Mouse (Mus musculus) spleen, adult 2 months (tissue): ENCODE measurements at regions not wholly inside any gene's neighbourhood (a gene's known extent, or its start where the extent isn't known, plus 50 kb on each side); places are given as distances from the start of the nearest gene placed in this dataset.

ENCODE experiments used
- DNase-seq, 2 experiments: peaks; one replicate each; pipeline versions ENCODE4 v3.0.0 to v3.0.0-alpha.2; 2012 to 2021; ENCODE audit warnings: low spot score in 2 of 2, low read depth in 1 of 2
- H3K27ac ChIP-seq: fragments of 200-500 bp; 2 replicates; pipeline ENCODE4 v1.5.1; 2012; ENCODE audit warnings: low read length, inconsistent platforms; ENCODE audit not compliant: insufficient read depth
- H3K27me3 ChIP-seq: fragments of 200-500 bp; 2 replicates; pipeline ENCODE4 v1.6.1; 2012; ENCODE audit warnings: mild to moderate bottlenecking, moderate library complexity, low read length, inconsistent platforms; ENCODE audit not compliant: control insufficient read depth, insufficient read depth
- H3K36me3 ChIP-seq: fragments of 200-500 bp; 2 replicates; pipeline ENCODE4 v1.6.1; 2012; ENCODE audit warnings: mild to moderate bottlenecking, low read length, inconsistent platforms; ENCODE audit not compliant: control insufficient read depth, insufficient read depth
- H3K4me1 ChIP-seq: fragments of 200-500 bp; 2 replicates; pipeline ENCODE4 v1.6.1; 2011; ENCODE audit warnings: inconsistent platforms; ENCODE audit not compliant: control insufficient read depth, insufficient read depth, insufficient read length
- H3K4me3 ChIP-seq: fragments of 200-500 bp; 2 replicates; pipeline ENCODE4 v1.5.1; 2011; ENCODE audit warnings: mild to moderate bottlenecking, inconsistent platforms; ENCODE audit not compliant: insufficient read depth, insufficient read length; ENCODE audit errors: extremely low read depth
- CTCF ChIP-seq: fragments of 200-500 bp; IDR thresholded peaks from 2 replicates; pipeline ENCODE4 v1.5.1; 2011; ENCODE audit warnings: mild to moderate bottlenecking, inconsistent platforms; ENCODE audit not compliant: insufficient read depth, insufficient read length, insufficient replicate concordance; ENCODE audit errors: extremely low read depth
- POLR2A ChIP-seq: fragments of 200-500 bp; IDR thresholded peaks from 2 replicates; pipeline ENCODE4 v1.6.1; 2011; ENCODE audit warnings: low read depth, low read length, inconsistent platforms
- WGBS: fragments of 180-500 bp; shearing (Covaris S2); methylation state at CpG from one replicate; pipeline ENCODE4 v1.1.7; 2018; 5-methylcytosine and 5-hydroxymethylcytosine counted together

- TF ChIP-seq CTCF (no peak), POLR2A (no peak)
- no peaks in the 10 kb centered on the region for H3K4me1 ChIP-seq
- no peak overlapping the region for H3K4me3 ChIP-seq
- WGBS, result 29% methylated on average over 6 of the region's 6 CpGs
- DNase-seq, result no peak
- H3K27ac ChIP-seq, result no peak overlapping the region
- H3K36me3 ChIP-seq, result no peaks in the 10 kb centered on the region
- no peaks in the 10 kb centered on the region for H3K27me3 ChIP-seq
Observed at GRCm38 (mm10) chr14:115004733-115005405, 87.1 kb upstream of the Gpc5 start.

DNA sequence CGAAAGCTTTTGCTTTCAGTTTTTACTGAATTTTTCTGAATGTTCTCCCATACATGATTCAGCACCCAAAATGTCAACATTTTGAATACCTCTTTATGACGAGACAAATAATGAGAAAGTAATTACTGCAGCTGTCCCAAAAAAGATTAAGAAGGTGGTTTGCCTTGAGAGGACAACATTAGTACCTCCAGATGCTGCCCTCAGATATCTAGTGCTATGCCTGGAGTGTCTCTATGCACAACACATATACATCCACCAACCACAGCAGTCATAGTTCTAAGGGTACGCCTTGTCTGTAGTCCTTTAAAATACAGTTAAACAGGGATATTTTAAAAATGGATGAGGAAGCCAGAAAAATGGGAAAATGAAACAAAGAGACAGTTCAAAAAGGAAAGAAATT lies 81.1 kb upstream of the Gpc5 start:
- Histone ChIP-seq H3K4me3 (no peak overlapping the region), H3K36me3 (no peaks in the 10 kb centered on the region), H3K27me3 (no peaks in the 10 kb centered on the region), H3K4me1 (no peaks in the 10 kb centered on the region), H3K27ac (no peak overlapping the region)
- 80% methylated on average over 3 of the region's 3 CpGs for WGBS
- TF ChIP-seq POLR2A, result no peak
- no peak for TF ChIP-seq CTCF
- no peak for DNase-seq

GRCm38 (mm10) chr14:115015299-115015698 lies 76.7 kb upstream of the Gpc5 start:
- Histone ChIP-seq H3K4me1 (no peaks in the 10 kb centered on the region), H3K27me3 (no peaks in the 10 kb centered on the region), H3K36me3 (no peaks in the 10 kb centered on the region), H3K4me3 (no peak overlapping the region), H3K27ac (no peak overlapping the region)
- TF ChIP-seq CTCF, result no peak
- no peak for TF ChIP-seq POLR2A
- WGBS, result 48% methylated on average over 5 of the region's 5 CpGs
- DNase-seq, result no peak

- 5% methylated on average over 22 of the region's 22 CpGs for WGBS
- Histone ChIP-seq H3K27me3 (no peaks in the 10 kb centered on the region), H3K27ac (no peak overlapping the region), H3K4me3 (peak overlapping the region; percentile 28; the same call in 1 of the 2 replicates), H3K4me1 (no peaks in the 10 kb centered on the region), H3K36me3 (no peaks in the 10 kb centered on the region)
- peak in 1 of 2 experiments; percentile 42 for DNase-seq
- TF ChIP-seq POLR2A (no peak), CTCF (peak; percentile 57; the same call in 1 of the 2 replicates)
Observed at GRCm38 (mm10) chr14:115017410-115018153, 74.4 kb upstream of the Gpc5 start.

DNA sequence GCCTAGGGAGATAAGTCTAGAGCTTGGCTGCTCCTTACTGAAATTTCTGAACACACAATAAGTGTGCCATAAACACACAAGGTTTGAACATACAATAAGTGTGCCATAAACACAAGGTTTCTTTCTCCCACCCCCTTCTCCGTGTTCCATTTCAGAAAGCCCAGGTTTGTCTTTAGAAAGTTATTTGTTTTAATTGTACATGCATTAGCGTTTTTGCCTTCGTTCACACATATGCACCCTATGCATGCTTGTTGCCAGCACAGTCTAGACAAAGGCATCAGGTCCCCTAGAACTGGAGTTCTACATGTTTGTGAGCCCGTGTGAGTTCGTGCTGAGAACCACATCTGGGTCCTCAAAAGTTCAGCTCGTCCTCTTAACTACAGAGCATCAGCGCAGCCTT lies 64.0 kb upstream of the Gpc5 start:
- 91% methylated on average over 7 of the region's 7 CpGs for WGBS

DNA sequence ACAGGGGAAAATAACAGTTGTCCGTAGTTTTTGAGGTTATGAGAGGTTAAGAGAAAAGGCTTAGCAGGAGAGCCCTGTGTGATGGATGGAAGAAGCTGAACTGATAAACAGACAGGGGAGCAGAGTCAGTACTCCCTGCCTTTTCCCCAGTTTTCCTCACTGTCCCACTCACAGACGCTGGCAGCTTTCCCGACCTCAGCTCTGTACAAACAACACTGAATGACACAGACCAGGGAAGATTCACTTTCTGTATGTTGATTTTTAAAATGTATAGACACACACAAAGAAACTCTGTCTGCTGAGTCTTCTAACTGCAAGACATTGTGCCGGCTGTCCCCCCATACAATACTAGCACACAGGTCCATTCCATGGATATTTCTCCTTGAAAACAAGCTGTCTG lies 60.3 kb upstream of the Gpc5 start:
- no peaks in the 10 kb centered on the region; the same call in 1 of the 2 replicates for H3K4me1 ChIP-seq
- TF ChIP-seq POLR2A (no peak), CTCF (no peak)
- no peaks in the 10 kb centered on the region for H3K36me3 ChIP-seq
- H3K4me3 ChIP-seq, result no peak overlapping the region
- 89% methylated on average over 4 of the region's 4 CpGs for WGBS
- no peaks in the 10 kb centered on the region for H3K27me3 ChIP-seq
- no peak overlapping the region for H3K27ac ChIP-seq
- DNase-seq, result no peak

More for the DNA sequence above, 64.0 kb upstream of the Gpc5 start:
- H3K27ac ChIP-seq, result no peak overlapping the region
- DNase-seq, result no peak
- no peak overlapping the region for H3K4me3 ChIP-seq
- no peaks in the 10 kb centered on the region for H3K36me3 ChIP-seq
- no peak for TF ChIP-seq POLR2A
- no peak for TF ChIP-seq CTCF
- H3K27me3 ChIP-seq, result no peaks in the 10 kb centered on the region
- no peaks in the 10 kb centered on the region for H3K4me1 ChIP-seq
